Mouse (Mus musculus) monocyte, adult 2 months (primary cell): ENCODE data around the gene Proca1.

Experiments used
- DNase-seq, 2 experiments: peaks; one replicate each; pipeline ENCODE4 v3.0.0; 2022; ENCODE audit warnings: low spot score in 2 of 2, low read depth in 1 of 2

Proca1 gene

GRCm38 (mm10) chr11:78213086-78213817 is 20.1 kb downstream of the Proca1 start:
- DNase-seq, result peak in 1 of 2 experiments; percentile 51

GRCm38 (mm10) chr11:78215709-78216317 is 22.6 kb downstream of the Proca1 start:
- DNase-seq, result no peak

GRCm38 (mm10) chr11:78223586-78223985 is 30.4 kb downstream of the Proca1 start:
- DNase-seq, result no peak

- DNase-seq, result no peak
These were observed 38.3 kb downstream of the Proca1 start for GRCm38 (mm10) chr11:78231518-78231917.

- no peak for DNase-seq
These were observed 47.1 kb downstream of the Proca1 start for GRCm38 (mm10) chr11:78240193-78240857.

GRCm38 (mm10) chr11:78245261-78245626 is 52.1 kb downstream of the Proca1 start:
- no peak for DNase-seq

- peak; percentile 76 to 88 for DNase-seq
These were observed 52.6 kb downstream of the Proca1 start, which contains the start of the genes Sdf2 and Supt6 for GRCm38 (mm10) chr11:78245627-78246317. Gene Sdf2 (plus strand): TSS chr11:78245746. Gene Supt6 (minus strand): TSS chr11:78245987.

GRCm38 (mm10) chr11:78246318-78247011 is 53.3 kb downstream of the Proca1 start:
- no peak for DNase-seq

- DNase-seq, result no peak
These were observed 53.8 kb downstream of the Proca1 start for GRCm38 (mm10) chr11:78247012-78247348.

- no peak for DNase-seq
These were observed 54.5 kb downstream of the Proca1 start for GRCm38 (mm10) chr11:78247727-78248140.
